Mouse (Mus musculus) gastrocnemius, postnatal 4 days (tissue): ENCODE measurements around the gene Mx1. TPM values are rescaled to one million over a fixed set of nuclear protein-coding genes. Genes with fewer than 3 reads are reported as not detected.

Experiments
- total RNA-seq, 2 experiments: library from RNA; stranded (reverse); gene quantifications; 2 replicates each; pipeline ENCODE4 v1.2.3; 2021

Mx1 gene
- total RNA-seq, 2 experiments from 2014 or later: 0.32 to 0.36 TPM

Other genes starting within 250 kb of the Mx1 start
- gene Bace2, start 106.2 kb downstream of the Mx1 start, total RNA-seq: 10 to 100 TPM; 12.0 to 12.2 TPM
- not detected for gene Fam3b, start 51.9 kb upstream of the Mx1 start, total RNA-seq
- under 1 TPM in 1 of 2 experiments, not detected in 1; 0.47 TPM for gene Tmprss2, start 148.3 kb upstream of the Mx1 start, total RNA-seq